Mouse (Mus musculus) lung, postnatal 0 days (tissue): ENCODE measurements around the gene Cog5. TPM values are rescaled to one million over a fixed set of nuclear protein-coding genes. Genes with fewer than 3 reads are reported as not detected.

Source experiments
- ATAC-seq: fragments of 200-750 bp; cut with Nextera tagmentation; 2 replicates; pipeline ENCODE4 v1.8.0; 2017; ENCODE audit warnings: moderate library complexity
- DNase-seq: peaks from one replicate; pipeline ENCODE4 v3.0.0-alpha.2; 2016; ENCODE audit warnings: low spot score
- H3K27ac ChIP-seq: fragments of 300-500 bp; sonication (generic); 2 replicates; pipeline ENCODE4 v1.5.1; 2014; ENCODE audit warnings: antibody characterized with exemption, mild to moderate bottlenecking, low read length, mixed read lengths
- H3K27me3 ChIP-seq: fragments of 300-500 bp; sonication (generic); replicated peaks from 2 replicates; pipeline ENCODE4 v1.6.1; 2014; ENCODE audit warnings: low read length, mixed read lengths; ENCODE audit not compliant: insufficient read depth
- H3K36me3 ChIP-seq: fragments of 300-500 bp; sonication (generic); 2 replicates; pipeline ENCODE4 v1.6.1; 2014; ENCODE audit warnings: low read length, mixed read lengths; ENCODE audit not compliant: insufficient read depth
- H3K4me1 ChIP-seq: fragments of 300-500 bp; sonication (generic); 2 replicates; pipeline ENCODE4 v1.6.1; 2014; ENCODE audit warnings: antibody characterized with exemption, low read depth, low read length, mixed read lengths; ENCODE audit not compliant: insufficient read depth
- H3K4me2 ChIP-seq: fragments of 300-500 bp; sonication (generic); replicated peaks from 2 replicates; pipeline ENCODE4 v1.6.1; 2014; ENCODE audit warnings: low read depth, mild to moderate bottlenecking, low read length, moderate library complexity, mixed read lengths
- H3K4me3 ChIP-seq: fragments of 300-500 bp; sonication (generic); 2 replicates; pipeline ENCODE4 v1.5.1; 2014; ENCODE audit warnings: low read depth, low read length
- H3K9ac ChIP-seq: fragments of 300-500 bp; sonication (generic); replicated peaks from 2 replicates; pipeline ENCODE4 v1.6.1; 2014; ENCODE audit warnings: low read depth, mild to moderate bottlenecking
- H3K9me3 ChIP-seq: fragments of 300-500 bp; sonication (generic); 2 replicates; pipeline ENCODE4 v1.6.1; 2016; ENCODE audit warnings: low read length, mixed read lengths
- CTCF ChIP-seq: IDR thresholded peaks from 2 replicates; pipeline ENCODE4 v1.5.1; 2016; ENCODE audit warnings: antibody characterized with exemption, mild to moderate bottlenecking
- EP300 ChIP-seq: IDR thresholded peaks from 2 replicates; pipeline ENCODE4 v1.6.1; 2016; ENCODE audit warnings: antibody characterized with exemption, mild to moderate bottlenecking, control low read depth
- WGBS: fragments of 180-500 bp; shearing (Covaris S2); extraction: QIAGEN DNeasy Blood & Tissue Kit; methylation state at CpG from one replicate; pipeline ENCODE4 v1.1.7; 2014; 5-methylcytosine and 5-hydroxymethylcytosine counted together
- polyA plus RNA-seq: library from polyadenylated mRNA; unstranded; fragments of >200 nt; fragmentation: Nextera tagmentation; extraction: Ambion mirVana; gene quantifications from 2 replicates; pipeline ENCODE4 v1.2.1, GENCODE M21; 2015

Gene Cog5
- polyA plus RNA-seq, 1 experiment from 2014 or later, result 17.0 TPM

DNA sequence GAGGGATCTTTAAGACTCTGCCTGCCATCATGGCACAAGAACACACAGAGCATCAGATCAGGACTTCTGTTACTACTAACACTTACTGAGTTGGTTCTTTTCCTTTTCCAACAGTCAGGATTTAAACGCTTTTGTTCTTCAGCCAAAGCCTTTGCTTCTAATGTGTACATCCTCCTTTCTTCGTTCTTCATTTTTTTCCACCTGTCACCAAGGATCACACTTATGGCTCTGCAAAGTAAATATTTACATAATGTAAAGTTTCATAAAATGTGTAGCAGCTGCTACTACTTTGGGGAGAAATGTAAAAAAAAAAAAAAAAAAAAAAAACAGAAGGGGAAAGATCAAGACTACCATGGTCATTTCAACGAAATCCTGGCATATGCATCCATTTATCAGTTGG lies 273.8 kb downstream of the Cog5 start:
- H3K9ac ChIP-seq, result no peak overlapping the region
- TF ChIP-seq EP300 (no peak), CTCF (no peak)
- H3K4me2 ChIP-seq, result no peak overlapping the region
- no peak overlapping the region for H3K4me3 ChIP-seq
- H3K9me3 ChIP-seq, result no peaks in the 10 kb centered on the region
- H3K36me3 ChIP-seq, result peaks cover 57% of the 10 kb centered on the region
- ATAC-seq, result no peak
- DNase-seq, result no peak
- 39% methylated on average over 3 of the region's 3 CpGs for WGBS
- no peaks in the 10 kb centered on the region for H3K4me1 ChIP-seq
- no peaks in the 10 kb centered on the region for H3K27me3 ChIP-seq
- H3K27ac ChIP-seq, result no peak overlapping the region

DNA sequence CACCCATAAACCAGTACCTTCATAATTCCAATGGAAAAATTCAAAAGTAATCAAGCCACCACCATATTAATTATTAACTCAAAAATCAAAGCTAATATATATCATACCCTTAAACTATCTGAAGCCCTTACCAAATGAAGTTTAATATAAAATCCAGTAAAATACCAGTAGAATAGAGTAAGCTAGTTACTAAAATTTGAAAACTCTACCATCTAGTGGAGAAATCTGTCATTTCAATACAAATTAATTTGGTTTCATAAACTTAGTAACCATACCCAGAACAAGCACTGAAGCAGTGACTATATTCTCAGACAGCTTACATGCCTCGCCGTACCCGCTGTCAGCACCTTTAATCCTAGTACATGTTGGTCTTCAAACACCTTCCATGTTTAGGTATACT lies 277.1 kb downstream of the Cog5 start:
- Histone ChIP-seq H3K36me3 (peaks cover 48% of the 10 kb centered on the region), H3K9me3 (no peaks in the 10 kb centered on the region), H3K27me3 (no peaks in the 10 kb centered on the region), H3K27ac (no peak overlapping the region), H3K4me3 (no peak overlapping the region), H3K4me2 (no peak overlapping the region), H3K4me1 (no peaks in the 10 kb centered on the region), H3K9ac (no peak overlapping the region)
- TF ChIP-seq EP300, result no peak
- TF ChIP-seq CTCF, result no peak
- WGBS, result 93% methylated on average over 3 of the region's 3 CpGs
- ATAC-seq, result no peak
- no peak for DNase-seq

DNA sequence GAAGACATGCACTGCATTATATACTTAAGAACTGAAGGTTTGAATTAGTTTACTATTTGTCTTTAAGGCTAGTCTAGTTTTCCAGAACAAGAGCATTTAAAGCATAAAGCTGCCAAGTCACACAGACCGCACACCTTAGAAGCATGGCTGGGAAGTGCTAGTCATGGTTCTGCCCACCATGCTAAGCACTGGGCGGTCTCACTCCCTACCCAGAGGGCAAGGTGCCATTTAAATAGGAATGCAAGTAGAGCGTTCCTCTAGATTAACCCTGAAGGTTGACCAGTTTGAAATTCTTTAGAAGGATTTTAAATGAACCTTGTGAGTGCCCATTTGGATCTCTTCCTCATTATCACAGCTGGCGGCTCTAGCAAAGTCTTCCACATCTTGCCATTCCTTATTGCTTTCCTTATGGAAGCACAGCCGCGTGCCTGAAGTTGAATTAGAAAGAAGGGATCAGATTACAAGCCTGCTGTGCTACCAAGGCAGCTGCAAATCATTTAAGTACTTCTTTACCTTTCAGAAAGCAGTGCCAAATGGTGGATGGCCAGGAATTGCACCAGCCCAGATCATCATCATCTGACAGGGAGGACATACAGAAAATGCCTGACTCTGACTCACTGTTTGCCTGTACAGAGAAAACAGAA lies 282.1 kb downstream of the Cog5 start:
- 63% methylated on average over 6 of the region's 6 CpGs for WGBS
- ATAC-seq, result no peak

DNA sequence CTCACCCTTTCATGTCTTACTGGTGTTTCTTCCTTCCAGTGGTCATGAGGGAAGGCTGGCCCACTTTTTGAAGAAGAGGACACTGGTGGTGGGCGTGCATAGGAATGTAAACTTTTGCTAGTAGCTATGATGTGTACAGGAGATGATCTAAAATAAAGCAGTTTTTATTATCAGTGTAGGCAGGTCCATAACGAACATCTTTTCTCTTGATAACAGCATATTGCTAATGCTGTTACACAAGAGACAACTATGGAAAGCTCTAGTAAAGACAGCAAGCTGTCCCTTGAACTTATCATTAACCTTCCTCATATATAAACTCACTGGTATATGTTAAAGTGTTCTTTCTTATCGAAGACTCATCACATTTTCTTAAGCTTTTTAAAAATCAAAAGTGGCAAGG lies 282.9 kb downstream of the Cog5 start:
- Histone ChIP-seq H3K4me3 (no peak overlapping the region), H3K9me3 (no peaks in the 10 kb centered on the region), H3K36me3 (peaks cover 50% of the 10 kb centered on the region), H3K27me3 (no peaks in the 10 kb centered on the region), H3K9ac (no peak overlapping the region), H3K4me2 (no peak overlapping the region), H3K4me1 (no peaks in the 10 kb centered on the region), H3K27ac (no peak overlapping the region)
- 89% methylated on average over 3 of the region's 3 CpGs for WGBS
- DNase-seq (no peak), ATAC-seq (no peak)
- TF ChIP-seq EP300, result no peak
- TF ChIP-seq CTCF, result no peak

More for the DNA sequence above, 282.1 kb downstream of the Cog5 start:
- no peak for DNase-seq
- H3K4me1 ChIP-seq, result no peaks in the 10 kb centered on the region
- no peaks in the 10 kb centered on the region for H3K27me3 ChIP-seq
- H3K4me3 ChIP-seq, result no peak overlapping the region
- H3K27ac ChIP-seq, result no peak overlapping the region
- no peak overlapping the region for H3K9ac ChIP-seq
- H3K4me2 ChIP-seq, result no peak overlapping the region
- H3K36me3 ChIP-seq, result peaks cover 50% of the 10 kb centered on the region
- TF ChIP-seq EP300 (no peak), CTCF (no peak)
- H3K9me3 ChIP-seq, result no peaks in the 10 kb centered on the region

DNA sequence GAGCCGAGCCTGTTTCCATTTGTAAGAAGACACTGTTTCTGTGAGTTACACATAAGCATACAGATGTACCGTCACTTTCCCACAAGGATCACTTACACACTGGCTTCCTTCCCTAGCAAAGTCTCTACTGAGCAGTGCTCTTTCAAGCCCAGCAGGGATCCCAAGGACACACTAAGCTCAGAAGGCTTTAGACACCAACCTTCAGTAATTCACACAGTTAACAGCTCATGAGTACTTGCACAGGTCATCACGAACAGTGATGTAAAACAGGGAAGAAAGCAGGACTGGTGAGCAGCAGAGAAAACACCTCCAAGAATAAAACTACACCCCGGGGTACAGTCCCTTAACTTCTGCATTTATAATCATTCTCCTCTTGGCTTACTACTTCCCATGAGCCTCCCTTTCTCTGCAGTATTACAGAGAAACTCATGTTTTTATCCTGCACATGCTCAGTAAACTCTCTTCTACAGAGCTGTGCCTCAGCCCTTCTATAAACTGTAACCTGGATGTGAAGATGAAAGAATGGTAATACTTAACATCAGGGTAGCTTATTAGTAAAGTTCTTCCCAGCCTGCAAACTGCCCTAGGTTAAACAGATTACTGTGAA lies 283.8 kb downstream of the Cog5 start:
- no peak for ATAC-seq
- no peaks in the 10 kb centered on the region for H3K27me3 ChIP-seq
- WGBS, result 92% methylated on average over 4 of the region's 4 CpGs
- no peak overlapping the region for H3K4me3 ChIP-seq
- no peak overlapping the region for H3K27ac ChIP-seq
- TF ChIP-seq EP300, result no peak
- TF ChIP-seq CTCF, result no peak
- no peaks in the 10 kb centered on the region for H3K9me3 ChIP-seq
- H3K36me3 ChIP-seq, result peaks cover 53% of the 10 kb centered on the region
- no peaks in the 10 kb centered on the region for H3K4me1 ChIP-seq
- no peak overlapping the region for H3K4me2 ChIP-seq
- DNase-seq, result no peak
- H3K9ac ChIP-seq, result no peak overlapping the region

DNA sequence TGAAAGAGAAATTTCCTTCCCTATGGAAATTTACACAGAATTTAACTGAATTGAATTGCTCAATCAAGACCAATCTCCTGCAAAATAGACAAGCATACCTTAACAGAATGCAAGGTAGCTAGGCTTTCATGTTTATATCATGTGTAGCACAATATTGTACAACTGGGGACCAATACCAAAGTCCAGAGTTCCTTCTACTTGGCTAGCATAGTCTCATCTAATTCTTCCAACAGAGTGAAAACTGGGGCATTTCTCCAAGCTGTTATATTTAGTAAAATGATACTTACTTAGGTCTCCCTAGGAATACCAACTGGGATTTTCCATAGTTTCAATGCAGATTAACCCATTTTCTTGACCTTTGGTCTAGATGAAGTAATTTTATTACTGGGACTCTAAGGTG lies 284.4 kb downstream of the Cog5 start:
- H3K4me2 ChIP-seq, result no peak overlapping the region
- DNase-seq (no peak), ATAC-seq (no peak)
- H3K27me3 ChIP-seq, result no peaks in the 10 kb centered on the region
- H3K4me3 ChIP-seq, result no peak overlapping the region
- TF ChIP-seq EP300 (no peak), CTCF (no peak)
- H3K9ac ChIP-seq, result no peak overlapping the region
- peaks cover 51% of the 10 kb centered on the region for H3K36me3 ChIP-seq
- H3K4me1 ChIP-seq, result no peaks in the 10 kb centered on the region
- H3K9me3 ChIP-seq, result no peaks in the 10 kb centered on the region
- H3K27ac ChIP-seq, result no peak overlapping the region
